Mouse (Mus musculus) megakaryocyte, embryonic 14.5 days (primary cell): ENCODE results near the gene Scyl1.

Experiments
- FLI1 ChIP-seq: IDR thresholded peaks from 2 replicates; pipeline ENCODE4 v1.6.1; 2012; ENCODE audit warnings: low read length, inconsistent platforms, mixed read lengths
- GATA1 ChIP-seq: IDR thresholded peaks from 3 replicates; pipeline ENCODE4 v1.6.1; 2012; ENCODE audit warnings: mixed read lengths, low read length, inconsistent platforms, borderline replicate concordance

GRCm38 (mm10) chr19:5750951-5751350, 20.3 kb downstream of the Scyl1 start:
- TF ChIP-seq GATA1: no peak
- TF ChIP-seq FLI1: no peak
